Mouse (Mus musculus): ENCODE results near the gene Plaur.

GRCm38 (mm10) chr7:24459843-24460242 lies 2.4 kb upstream of the Plaur start:
- no peak for TF ChIP-seq POLR2A (IDR thresholded peaks at IDR 0.05; ENCODE audit: borderline replicate concordance, extremely low read depth, low read depth, low read length)
- TF ChIP-seq CTCF (IDR thresholded peaks at IDR 0.05; ENCODE audit: insufficient read depth, low read length), result no peak

All from lung, adult 2 months (tissue).